Mouse (Mus musculus): ENCODE data around the gene Cpsf2. TPM values are rescaled to one million over a fixed set of nuclear protein-coding genes. Genes with fewer than 3 reads are reported as not detected.

The Cpsf2 gene
- total and polyA plus RNA-seq, 2 experiments from 2014 or later = 19.7 to 26.9 TPM

DNA sequence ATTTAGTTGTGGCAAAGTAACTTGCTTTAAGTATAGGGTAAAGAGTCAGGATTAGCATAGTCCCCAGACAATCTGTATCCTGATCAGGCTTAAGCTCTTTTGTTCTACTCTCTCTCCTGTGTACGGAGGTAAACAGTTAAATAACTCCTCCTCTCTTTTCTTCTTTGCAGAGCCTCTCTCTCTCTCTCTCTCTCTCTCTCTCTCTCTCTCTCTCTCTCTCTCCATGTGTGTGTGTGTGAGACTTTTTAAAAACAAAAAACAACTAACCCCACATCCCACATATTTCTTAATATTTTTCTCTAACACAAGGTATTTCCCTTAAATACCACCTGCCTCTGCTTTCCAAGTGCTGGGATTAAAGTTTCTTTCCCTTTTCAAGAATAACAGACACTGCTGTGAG lies 1.2 kb upstream of the Cpsf2 start:
- WGBS = 14% methylated on average over 1 of the region's 1 CpGs
- Histone ChIP-seq H3K27ac (0 out of 2 replicates have a peak overlapping the region, but pooled peaks have one; percentile 95), H3K9ac (replicated peaks; ENCODE audit: low read length) (peak overlapping the region; percentile 95), H3K4me3 (ENCODE audit: low read length) (peak overlapping the region; percentile 92), H3K9me3 (ENCODE audit: low read length) (no peaks in the 10 kb centered on the region), H3K4me1 (ENCODE audit: insufficient read depth, low read length) (peaks cover 10% of the 10 kb centered on the region; the same call in 1 of the 2 replicates), H3K36me3 (ENCODE audit: insufficient read depth, low read length) (no peaks in the 10 kb centered on the region), H3K4me2 (ENCODE audit: low read depth, low read length) (peak overlapping the region; percentile 65), H3K27me3 (ENCODE audit: insufficient read depth, low read length) (no peaks in the 10 kb centered on the region)
- TF ChIP-seq CTCF (IDR thresholded peaks at IDR 0.05; ENCODE audit: low read depth) = no peak
- ATAC-seq (no peak), DNase-seq (ENCODE audit: low spot score) (no peak)

DNA sequence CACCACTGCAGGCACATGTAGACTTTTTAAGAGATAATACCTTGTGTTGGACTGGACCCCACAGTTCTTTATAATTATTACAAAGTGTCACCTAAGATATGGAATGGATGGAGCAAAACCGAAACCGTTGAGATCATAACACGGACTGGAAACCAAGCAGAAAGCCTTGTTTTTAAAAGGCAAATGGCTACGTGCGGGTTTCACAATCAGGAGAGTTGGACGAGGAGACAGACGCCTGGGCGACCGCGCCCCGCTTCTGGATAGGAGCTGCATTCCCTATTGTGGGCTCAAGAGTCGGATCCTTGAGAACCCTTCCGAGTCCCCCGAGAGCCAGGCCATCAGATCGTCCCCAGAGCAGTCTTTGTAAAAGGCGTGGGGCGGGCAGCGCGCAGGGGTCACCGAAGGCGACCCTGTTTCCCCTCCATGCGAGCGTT lies 604 bp upstream of the Cpsf2 start:
- Histone ChIP-seq H3K27me3 (ENCODE audit: insufficient read depth, low read length) (no peaks in the 10 kb centered on the region), H3K4me3 (ENCODE audit: low read length) (peak overlapping the region; percentile 92), H3K9me3 (ENCODE audit: low read length) (no peaks in the 10 kb centered on the region), H3K9ac (replicated peaks; ENCODE audit: low read length) (peak overlapping the region; percentile 95), H3K4me2 (ENCODE audit: low read depth, low read length) (peak overlapping the region; percentile 65), H3K27ac (peak overlapping the region; percentile 95), H3K4me1 (ENCODE audit: insufficient read depth, low read length) (peaks cover 10% of the 10 kb centered on the region; the same call in 1 of the 2 replicates), H3K36me3 (ENCODE audit: insufficient read depth, low read length) (no peaks in the 10 kb centered on the region)
- WGBS = 1% methylated on average over 23 of the region's 23 CpGs
- DNase-seq (ENCODE audit: low spot score) = no peak
- no peak for TF ChIP-seq CTCF (IDR thresholded peaks at IDR 0.05; ENCODE audit: low read depth)
- ATAC-seq = peak; percentile 64

DNA sequence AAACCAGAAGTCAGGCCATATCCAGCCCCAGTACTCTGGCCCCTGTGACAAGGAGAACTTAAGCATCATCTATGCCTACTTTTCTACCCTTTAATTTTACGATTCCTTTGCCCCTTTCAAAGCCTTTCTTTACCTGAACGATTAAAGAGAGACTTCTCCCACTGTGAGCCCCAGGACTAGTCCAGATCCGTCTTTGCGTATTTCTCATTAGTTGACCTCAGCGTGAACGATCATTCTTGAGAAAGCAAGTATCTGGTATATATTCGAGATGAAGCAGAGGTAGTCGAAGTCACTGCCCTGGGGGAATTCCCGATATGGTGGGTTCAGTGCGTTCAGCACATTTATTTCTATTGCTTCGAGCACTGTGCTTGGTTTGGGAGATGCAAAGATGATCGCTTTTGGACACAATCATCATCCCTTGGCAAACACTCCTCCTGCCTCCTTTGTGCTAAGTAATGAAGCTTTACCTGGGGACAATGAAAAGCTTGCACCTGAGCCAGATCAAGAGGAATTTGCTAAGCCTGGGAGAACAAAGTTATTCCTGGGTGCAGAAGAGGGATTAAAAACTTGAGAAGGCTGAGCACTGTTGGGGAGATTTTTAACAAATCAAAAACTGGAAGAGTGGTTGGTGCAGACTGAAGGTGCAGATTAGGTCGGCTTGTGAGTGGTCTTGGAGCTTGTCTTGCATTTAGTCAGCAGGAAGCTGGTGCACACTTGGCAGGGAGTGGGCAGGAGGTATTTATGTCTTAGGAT lies 1.0 kb downstream of the Cpsf2 start:
- peak; percentile 4 for DNase-seq (ENCODE audit: low spot score)
- Histone ChIP-seq H3K4me3 (ENCODE audit: low read length) (peak overlapping the region; percentile 92), H3K4me2 (ENCODE audit: low read depth, low read length) (peak overlapping the region; percentile 65), H3K36me3 (ENCODE audit: insufficient read depth, low read length) (no peaks in the 10 kb centered on the region), H3K9ac (replicated peaks; ENCODE audit: low read length) (peak overlapping the region; percentile 95), H3K27me3 (ENCODE audit: insufficient read depth, low read length) (no peaks in the 10 kb centered on the region), H3K9me3 (ENCODE audit: low read length) (no peaks in the 10 kb centered on the region), H3K27ac (peak overlapping the region; percentile 95), H3K4me1 (ENCODE audit: insufficient read depth, low read length) (peaks cover 10% of the 10 kb centered on the region; the same call in 1 of the 2 replicates)
- no peak for ATAC-seq
- TF ChIP-seq CTCF (IDR thresholded peaks at IDR 0.05; ENCODE audit: low read depth) = no peak
- 22% methylated on average over 13 of the region's 13 CpGs for WGBS

DNA sequence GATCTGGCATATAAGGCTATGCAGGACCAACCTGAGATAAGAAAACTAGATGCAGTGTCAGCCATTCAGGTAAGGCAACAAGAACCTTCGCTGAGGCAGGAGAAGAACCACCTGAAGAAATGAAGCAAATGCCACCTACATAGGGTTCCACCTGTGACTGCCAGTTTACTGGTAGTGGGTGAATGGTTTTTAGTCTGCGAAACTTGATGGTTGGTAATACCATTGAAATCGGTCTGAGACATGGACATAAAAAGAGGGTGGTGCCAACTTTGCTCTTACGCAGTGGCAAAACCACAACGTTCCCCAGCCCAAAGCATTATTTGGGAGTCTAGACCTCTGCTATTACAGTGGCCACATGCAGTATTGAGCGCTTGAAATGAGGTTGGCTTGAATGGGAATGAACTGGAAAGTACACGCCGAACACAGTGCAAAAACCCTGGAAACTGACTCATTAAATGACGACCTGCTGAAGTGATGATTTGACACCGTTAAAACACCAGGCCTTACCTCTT lies 1.7 kb downstream of the Cpsf2 start:
- Histone ChIP-seq H3K9me3 (ENCODE audit: low read length) (no peaks in the 10 kb centered on the region), H3K4me1 (ENCODE audit: insufficient read depth, low read length) (peaks cover 10% of the 10 kb centered on the region; the same call in 1 of the 2 replicates), H3K27ac (no peak overlapping the region), H3K36me3 (ENCODE audit: insufficient read depth, low read length) (no peaks in the 10 kb centered on the region), H3K9ac (replicated peaks; ENCODE audit: low read length) (no peak overlapping the region), H3K4me2 (ENCODE audit: low read depth, low read length) (peak overlapping the region; percentile 65; the same call in 1 of the 2 replicates), H3K4me3 (ENCODE audit: low read length) (no peak overlapping the region), H3K27me3 (ENCODE audit: insufficient read depth, low read length) (no peaks in the 10 kb centered on the region)
- 92% methylated on average over 10 of the region's 10 CpGs for WGBS
- no peak for TF ChIP-seq CTCF (IDR thresholded peaks at IDR 0.05; ENCODE audit: low read depth)
- ATAC-seq (no peak), DNase-seq (ENCODE audit: low spot score) (no peak)

DNA sequence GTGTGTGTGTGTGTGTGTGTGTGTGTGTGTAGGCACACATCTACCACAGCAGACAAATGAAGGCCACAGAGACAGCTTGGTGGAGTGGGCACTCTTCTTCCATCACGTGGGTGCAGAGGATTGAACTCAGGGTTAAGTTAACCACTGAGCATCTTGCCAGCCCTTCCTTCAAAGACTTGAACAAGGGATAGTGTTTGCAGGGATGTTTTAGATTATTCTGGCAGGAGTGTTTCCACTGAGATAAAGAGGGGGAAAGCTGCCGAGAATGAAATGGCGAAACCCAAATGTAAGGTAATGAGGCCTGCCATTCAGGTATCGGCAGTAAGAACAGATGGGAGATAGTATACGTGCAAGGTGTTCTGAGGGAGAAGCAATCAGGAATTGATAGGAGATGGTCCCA lies 2.4 kb downstream of the Cpsf2 start:
- H3K27me3 ChIP-seq (ENCODE audit: insufficient read depth, low read length) = no peaks in the 10 kb centered on the region
- peaks cover 10% of the 10 kb centered on the region; the same call in 1 of the 2 replicates for H3K4me1 ChIP-seq (ENCODE audit: insufficient read depth, low read length)
- no peaks in the 10 kb centered on the region for H3K9me3 ChIP-seq (ENCODE audit: low read length)
- no peak for ATAC-seq
- no peak for DNase-seq (ENCODE audit: low spot score)
- WGBS = 92% methylated on average over 5 of the region's 5 CpGs
- peaks cover 3% of the 10 kb centered on the region; the same call in 1 of the 2 replicates for H3K36me3 ChIP-seq (ENCODE audit: insufficient read depth, low read length)
- no peak overlapping the region for H3K9ac ChIP-seq (replicated peaks; ENCODE audit: low read length)
- no peak overlapping the region for H3K27ac ChIP-seq
- TF ChIP-seq CTCF (IDR thresholded peaks at IDR 0.05; ENCODE audit: low read depth) = no peak
- H3K4me3 ChIP-seq (ENCODE audit: low read length) = no peak overlapping the region
- no peak overlapping the region for H3K4me2 ChIP-seq (ENCODE audit: low read depth, low read length)

DNA sequence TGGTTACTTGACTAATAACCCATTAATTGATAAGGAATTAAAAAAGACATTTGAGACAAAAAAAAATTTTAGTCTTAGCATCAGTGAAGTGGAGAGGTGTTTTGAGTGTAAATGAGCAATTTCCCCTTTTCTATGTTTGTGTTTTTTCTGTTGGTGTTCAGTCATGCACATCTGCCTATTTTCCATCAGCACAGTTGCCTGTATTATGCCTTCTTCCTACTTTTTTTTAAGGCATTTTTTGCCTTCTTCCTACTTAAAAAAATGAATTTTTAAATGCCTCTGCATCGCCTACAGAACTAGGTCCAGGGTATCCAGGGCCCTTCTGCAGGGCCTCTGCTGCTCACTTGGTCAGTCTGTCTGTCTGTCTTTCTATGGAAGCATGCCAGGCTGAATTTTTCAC lies 2.8 kb downstream of the Cpsf2 start:
- DNase-seq (ENCODE audit: low spot score) = no peak
- Histone ChIP-seq H3K36me3 (ENCODE audit: insufficient read depth, low read length) (peaks cover 8% of the 10 kb centered on the region), H3K27ac (no peak overlapping the region), H3K4me3 (ENCODE audit: low read length) (no peak overlapping the region), H3K27me3 (ENCODE audit: insufficient read depth, low read length) (no peaks in the 10 kb centered on the region), H3K9me3 (ENCODE audit: low read length) (no peaks in the 10 kb centered on the region), H3K4me1 (ENCODE audit: insufficient read depth, low read length) (peaks cover 10% of the 10 kb centered on the region; the same call in 1 of the 2 replicates), H3K4me2 (ENCODE audit: low read depth, low read length) (no peak overlapping the region), H3K9ac (replicated peaks; ENCODE audit: low read length) (no peak overlapping the region)
- 97% methylated on average over 1 of the region's 1 CpGs for WGBS
- TF ChIP-seq CTCF (IDR thresholded peaks at IDR 0.05; ENCODE audit: low read depth) = no peak
- ATAC-seq = no peak

Measured in hindbrain, postnatal 0 days (tissue).